Mouse (Mus musculus): Measurements from ENCODE around the gene Nbea. TPM values are rescaled to one million over a fixed set of nuclear protein-coding genes. Genes with fewer than 3 reads are reported as not detected.

Gene Nbea
- polyA plus RNA-seq, 1 experiment, result 7.7 TPM

DNA sequence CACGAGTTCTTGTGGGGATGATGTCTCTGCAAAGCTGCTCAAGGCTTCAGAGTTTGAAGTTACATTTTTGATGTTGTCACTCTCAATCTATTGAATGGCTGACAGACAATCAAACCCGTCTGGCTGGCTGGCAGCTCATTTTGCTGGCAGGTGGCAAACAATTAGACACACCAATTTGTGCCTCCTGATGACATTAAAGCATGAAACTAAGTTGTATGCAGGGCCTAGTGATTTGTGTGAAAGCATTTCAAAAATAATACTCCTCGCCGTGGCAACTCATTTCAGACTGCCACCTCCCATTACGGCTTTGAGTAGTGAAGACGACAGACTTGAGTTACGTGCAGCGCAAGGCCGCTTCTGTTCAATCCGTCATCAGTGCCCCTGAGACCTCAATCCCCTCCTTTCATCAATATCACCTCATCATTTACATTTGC is 217.8 kb downstream of the Nbea start:
- Histone ChIP-seq H3K36me3 (ENCODE audit: control insufficient read depth, insufficient read depth, low read length) (no peaks in the 10 kb centered on the region), H3K4me3 (ENCODE audit: insufficient read depth, low read depth, low read length) (no peak overlapping the region), H3K27me3 (replicated peaks; ENCODE audit: control insufficient read depth, insufficient read depth, low read length) (no peaks in the 10 kb centered on the region), H3K27ac (ENCODE audit: insufficient read depth, low read depth, low read length) (no peak overlapping the region), H3K4me1 (ENCODE audit: control insufficient read depth, insufficient read depth, low read length) (no peaks in the 10 kb centered on the region)
- TF ChIP-seq CTCF (conservative IDR thresholded peaks at IDR 0.05; ENCODE audit: insufficient read depth, insufficient read length, low read depth, low read length) (no peak), POLR2A (IDR thresholded peaks at IDR 0.05; ENCODE audit: low read depth, low read length) (no peak)
- WGBS, result 86% methylated on average over 10 of the region's 10 CpGs
- DNase-seq, result no peak

DNA sequence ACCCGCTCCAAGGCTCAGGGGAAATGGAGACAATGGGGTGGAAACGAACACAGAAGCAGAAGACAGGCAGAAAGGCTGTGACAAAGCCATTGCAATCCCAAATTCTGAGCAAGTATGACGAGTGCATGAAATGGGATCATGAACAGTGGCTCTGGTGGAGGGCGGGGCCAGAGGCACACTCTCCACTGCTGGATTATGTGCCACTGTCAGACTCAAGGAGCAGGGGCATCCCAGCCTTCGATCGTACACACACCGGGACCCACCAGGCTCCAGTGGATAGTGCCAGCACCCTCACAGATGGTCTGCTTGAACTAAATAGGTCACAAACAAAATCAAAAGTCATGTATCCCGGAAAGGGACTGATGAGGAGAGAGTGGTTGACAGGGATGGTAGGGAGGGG is 220.5 kb downstream of the Nbea start:
- 93% methylated on average over 8 of the region's 8 CpGs for WGBS
- Histone ChIP-seq H3K36me3 (ENCODE audit: control insufficient read depth, insufficient read depth, low read length) (no peaks in the 10 kb centered on the region), H3K27ac (ENCODE audit: insufficient read depth, low read depth, low read length) (no peak overlapping the region), H3K27me3 (replicated peaks; ENCODE audit: control insufficient read depth, insufficient read depth, low read length) (no peaks in the 10 kb centered on the region), H3K4me3 (ENCODE audit: insufficient read depth, low read depth, low read length) (no peak overlapping the region), H3K4me1 (ENCODE audit: control insufficient read depth, insufficient read depth, low read length) (no peaks in the 10 kb centered on the region)
- no peak for TF ChIP-seq POLR2A (IDR thresholded peaks at IDR 0.05; ENCODE audit: low read depth, low read length)
- no peak for TF ChIP-seq CTCF (conservative IDR thresholded peaks at IDR 0.05; ENCODE audit: insufficient read depth, insufficient read length, low read depth, low read length)
- no peak for DNase-seq

DNA sequence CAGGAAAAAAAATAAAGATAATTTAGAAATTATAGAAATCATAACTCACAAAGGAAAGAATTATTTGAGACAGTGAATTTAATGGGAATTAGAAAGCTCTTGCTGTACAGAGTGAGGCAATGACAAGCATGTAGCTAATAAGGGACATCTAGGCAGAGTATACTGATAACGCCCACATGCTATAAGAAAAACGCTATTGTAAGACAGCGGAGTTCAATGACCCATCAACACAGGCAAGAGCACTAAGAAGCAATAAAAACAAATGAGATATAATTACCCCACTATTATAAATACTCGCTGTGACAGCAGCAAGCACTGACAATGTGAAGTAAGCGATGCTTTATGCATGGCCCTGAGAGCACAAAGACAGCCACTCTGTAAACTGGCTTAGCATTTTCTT is 233.5 kb downstream of the Nbea start:
- Histone ChIP-seq H3K4me1 (ENCODE audit: control insufficient read depth, insufficient read depth, low read length) (no peaks in the 10 kb centered on the region), H3K4me3 (ENCODE audit: insufficient read depth, low read depth, low read length) (no peak overlapping the region), H3K36me3 (ENCODE audit: control insufficient read depth, insufficient read depth, low read length) (no peaks in the 10 kb centered on the region), H3K27ac (ENCODE audit: insufficient read depth, low read depth, low read length) (no peak overlapping the region), H3K27me3 (replicated peaks; ENCODE audit: control insufficient read depth, insufficient read depth, low read length) (no peaks in the 10 kb centered on the region)
- WGBS, result 69% methylated on average over 5 of the region's 5 CpGs
- TF ChIP-seq CTCF (conservative IDR thresholded peaks at IDR 0.05; ENCODE audit: insufficient read depth, insufficient read length, low read depth, low read length) (no peak), POLR2A (IDR thresholded peaks at IDR 0.05; ENCODE audit: low read depth, low read length) (no peak)
- no peak for DNase-seq

DNA sequence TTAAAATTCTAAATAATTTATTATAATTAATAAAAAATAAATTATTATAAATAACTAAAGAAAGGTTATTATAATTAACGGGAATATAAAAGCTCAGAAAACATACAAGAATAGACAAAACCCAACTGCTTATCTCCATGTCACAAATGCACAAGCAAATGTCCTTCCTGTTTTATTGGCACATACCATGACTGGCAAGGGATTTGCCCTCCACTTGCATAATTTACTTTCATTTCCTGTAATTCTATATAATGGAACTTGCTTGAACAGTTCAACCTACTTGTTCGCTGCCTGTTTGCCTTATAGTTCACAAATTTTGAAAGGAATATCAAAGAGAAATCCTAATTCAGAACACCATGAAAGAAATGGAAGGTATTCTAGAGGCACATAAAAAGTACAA is 234.4 kb downstream of the Nbea start:
- Histone ChIP-seq H3K4me3 (ENCODE audit: insufficient read depth, low read depth, low read length) (no peak overlapping the region), H3K36me3 (ENCODE audit: control insufficient read depth, insufficient read depth, low read length) (no peaks in the 10 kb centered on the region), H3K4me1 (ENCODE audit: control insufficient read depth, insufficient read depth, low read length) (no peaks in the 10 kb centered on the region), H3K27me3 (replicated peaks; ENCODE audit: control insufficient read depth, insufficient read depth, low read length) (no peaks in the 10 kb centered on the region), H3K27ac (ENCODE audit: insufficient read depth, low read depth, low read length) (no peak overlapping the region)
- DNase-seq, result no peak
- no peak for TF ChIP-seq CTCF (conservative IDR thresholded peaks at IDR 0.05; ENCODE audit: insufficient read depth, insufficient read length, low read depth, low read length)
- 86% methylated on average over 2 of the region's 2 CpGs for WGBS

DNA sequence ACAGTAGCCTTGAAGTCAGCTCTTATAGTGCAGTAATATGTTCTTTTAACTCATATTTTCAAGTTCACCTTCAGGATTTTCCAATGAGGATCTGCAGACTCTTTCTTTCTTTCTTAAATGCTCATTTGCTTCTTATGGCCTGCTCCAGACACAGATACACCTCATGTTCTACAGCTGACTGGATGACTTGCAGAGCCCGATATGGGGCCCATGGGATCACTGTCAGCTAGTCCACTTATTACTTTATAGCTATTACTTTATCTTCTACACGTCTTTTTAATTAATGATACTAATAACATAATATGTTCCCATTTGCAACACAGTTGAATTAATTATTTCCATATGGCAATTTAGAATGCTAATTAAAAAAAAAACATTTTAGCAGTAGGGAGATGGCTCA is 256.2 kb downstream of the Nbea start:
- H3K27ac ChIP-seq (ENCODE audit: insufficient read depth, low read depth, low read length), result no peak overlapping the region

DNA sequence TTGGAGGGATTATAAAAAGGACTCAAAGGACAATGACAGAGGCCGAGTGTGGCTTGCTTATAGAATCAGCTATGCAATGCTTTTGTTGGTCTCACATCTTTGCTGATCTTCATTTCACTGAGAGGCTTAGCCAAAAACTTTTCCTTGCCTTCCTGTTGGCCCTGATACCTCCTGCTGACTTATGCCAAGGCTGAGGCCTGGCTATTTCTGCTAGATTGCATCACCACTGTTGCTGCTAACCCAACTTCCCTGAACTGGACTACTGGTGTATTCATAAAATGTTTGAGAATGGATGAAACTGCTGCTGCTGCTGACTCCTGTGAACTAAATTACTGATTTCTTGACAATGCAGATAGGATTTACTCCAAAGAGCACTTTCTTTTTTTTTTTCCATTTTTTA is 274.2 kb downstream of the Nbea start:
- TF ChIP-seq CTCF (conservative IDR thresholded peaks at IDR 0.05; ENCODE audit: insufficient read depth, insufficient read length, low read depth, low read length) (no peak), POLR2A (IDR thresholded peaks at IDR 0.05; ENCODE audit: low read depth, low read length) (no peak)
- H3K36me3 ChIP-seq (ENCODE audit: control insufficient read depth, insufficient read depth, low read length), result no peaks in the 10 kb centered on the region
- H3K4me1 ChIP-seq (ENCODE audit: control insufficient read depth, insufficient read depth, low read length), result no peaks in the 10 kb centered on the region
- DNase-seq, result no peak
- H3K4me3 ChIP-seq (ENCODE audit: insufficient read depth, low read depth, low read length), result no peak overlapping the region
- 88% methylated on average over 1 of the region's 1 CpGs for whole genome bisulfite sequencing
- H3K27me3 ChIP-seq (replicated peaks; ENCODE audit: control insufficient read depth, insufficient read depth, low read length), result no peaks in the 10 kb centered on the region
- H3K27ac ChIP-seq (ENCODE audit: insufficient read depth, low read depth, low read length), result no peak overlapping the region

More for the DNA sequence above, 256.2 kb downstream of the Nbea start:
- TF ChIP-seq POLR2A (IDR thresholded peaks at IDR 0.05; ENCODE audit: low read depth, low read length) (no peak), CTCF (conservative IDR thresholded peaks at IDR 0.05; ENCODE audit: insufficient read depth, insufficient read length, low read depth, low read length) (no peak)
- Histone ChIP-seq H3K4me1 (ENCODE audit: control insufficient read depth, insufficient read depth, low read length) (no peaks in the 10 kb centered on the region), H3K4me3 (ENCODE audit: insufficient read depth, low read depth, low read length) (no peak overlapping the region), H3K36me3 (ENCODE audit: control insufficient read depth, insufficient read depth, low read length) (no peaks in the 10 kb centered on the region), H3K27me3 (replicated peaks; ENCODE audit: control insufficient read depth, insufficient read depth, low read length) (no peaks in the 10 kb centered on the region)
- no peak for DNase-seq
- WGBS, result 85% methylated on average over 2 of the region's 2 CpGs

DNA sequence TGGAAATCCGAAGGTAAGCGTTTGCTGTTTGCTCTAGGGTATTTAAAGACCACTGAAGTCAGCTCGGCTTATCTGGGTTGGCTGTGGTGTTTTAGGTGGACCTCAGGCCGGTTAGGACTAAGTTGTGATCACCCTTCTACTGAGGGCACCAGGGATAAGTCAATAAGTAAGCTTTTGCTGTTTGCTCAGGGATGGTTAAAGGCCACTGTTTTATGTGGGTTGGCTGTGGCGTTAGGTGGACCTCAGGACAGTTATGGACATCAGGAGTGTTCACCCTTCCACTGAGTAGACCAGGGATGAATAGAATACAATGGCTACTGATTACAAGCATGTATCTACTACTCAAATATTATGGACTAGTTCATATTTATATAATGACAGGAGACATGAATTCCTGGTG is 292.9 kb downstream of the Nbea start:
- WGBS, result 86% methylated on average over 5 of the region's 5 CpGs
- no peak overlapping the region for H3K27ac ChIP-seq (ENCODE audit: insufficient read depth, low read depth, low read length)
- no peak for DNase-seq
- H3K4me1 ChIP-seq (ENCODE audit: control insufficient read depth, insufficient read depth, low read length), result no peaks in the 10 kb centered on the region
- H3K4me3 ChIP-seq (ENCODE audit: insufficient read depth, low read depth, low read length), result no peak overlapping the region
- no peaks in the 10 kb centered on the region for H3K27me3 ChIP-seq (replicated peaks; ENCODE audit: control insufficient read depth, insufficient read depth, low read length)
- H3K36me3 ChIP-seq (ENCODE audit: control insufficient read depth, insufficient read depth, low read length), result no peaks in the 10 kb centered on the region
- TF ChIP-seq CTCF (conservative IDR thresholded peaks at IDR 0.05; ENCODE audit: insufficient read depth, insufficient read length, low read depth, low read length), result no peak
- no peak for TF ChIP-seq POLR2A (IDR thresholded peaks at IDR 0.05; ENCODE audit: low read depth, low read length)

DNA sequence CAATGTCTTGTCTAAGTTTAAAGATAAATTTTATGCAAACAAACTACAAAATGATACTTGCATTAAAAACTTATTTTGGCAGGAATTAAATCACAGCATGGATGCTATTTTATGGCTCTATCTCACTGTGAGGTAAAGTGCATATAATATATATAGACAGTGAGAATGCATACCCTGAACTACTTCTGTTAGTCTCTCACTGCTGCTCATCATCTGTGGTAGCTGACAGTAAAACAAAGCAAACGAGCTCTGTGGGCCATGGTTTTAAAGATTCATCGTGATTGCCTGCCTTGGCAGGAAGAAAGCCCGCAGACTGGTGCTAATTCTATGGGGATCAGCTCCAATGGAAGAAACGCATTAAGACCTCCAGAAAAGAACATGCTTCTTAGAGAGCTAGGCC is 294.3 kb downstream of the Nbea start:
- DNase-seq, result no peak
- TF ChIP-seq CTCF (conservative IDR thresholded peaks at IDR 0.05; ENCODE audit: insufficient read depth, insufficient read length, low read depth, low read length) (no peak), POLR2A (IDR thresholded peaks at IDR 0.05; ENCODE audit: low read depth, low read length) (no peak)

More for the DNA sequence above, 294.3 kb downstream of the Nbea start:
- Histone ChIP-seq H3K36me3 (ENCODE audit: control insufficient read depth, insufficient read depth, low read length) (no peaks in the 10 kb centered on the region), H3K27ac (ENCODE audit: insufficient read depth, low read depth, low read length) (no peak overlapping the region), H3K4me3 (ENCODE audit: insufficient read depth, low read depth, low read length) (no peak overlapping the region), H3K27me3 (replicated peaks; ENCODE audit: control insufficient read depth, insufficient read depth, low read length) (no peaks in the 10 kb centered on the region), H3K4me1 (ENCODE audit: control insufficient read depth, insufficient read depth, low read length) (no peaks in the 10 kb centered on the region)
- WGBS, result 89% methylated on average over 4 of the region's 4 CpGs
